Mouse (Mus musculus) heart, embryonic 11.5 days (tissue): ENCODE results near the gene Olfr705. TPM values are rescaled to one million over a fixed set of nuclear protein-coding genes. Genes with fewer than 3 reads are reported as not detected.

Experiments
- polyA plus RNA-seq: library from polyadenylated mRNA; unstranded; fragments of >200 nt; fragmentation: Nextera tagmentation; extraction: Ambion mirVana; gene quantifications from 2 replicates; pipeline ENCODE4 v1.2.1, GENCODE M21; 2014

Gene Olfr705
- polyA plus RNA-seq, 1 experiment from 2014 or later: not detected

Other genes with a start within 250 kb of the Olfr705 start
- not detected in 2 replicates for gene Olfr693, start 196.3 kb downstream of the Olfr705 start, polyA plus RNA-seq
- gene Olfr694, start 185.1 kb downstream of the Olfr705 start, polyA plus RNA-seq: not detected in 2 replicates
- gene Olfr695, start 160.5 kb downstream of the Olfr705 start, polyA plus RNA-seq: not detected in 2 replicates
- gene Olfr697, start 134.4 kb downstream of the Olfr705 start, polyA plus RNA-seq: not detected in 2 replicates
- gene Olfr698, start 121.5 kb downstream of the Olfr705 start, polyA plus RNA-seq: not detected in 2 replicates
- not detected in 2 replicates for gene Olfr699, start 83.7 kb downstream of the Olfr705 start, polyA plus RNA-seq
- gene Olfr700, start 68.1 kb downstream of the Olfr705 start, polyA plus RNA-seq: not detected in 2 replicates
- gene Olfr701, start 62.8 kb downstream of the Olfr705 start, polyA plus RNA-seq: not detected in 2 replicates
- gene Olfr702, start 43.0 kb downstream of the Olfr705 start, polyA plus RNA-seq: not detected in 2 replicates
- not detected in 2 replicates for gene Olfr703, start 33.5 kb downstream of the Olfr705 start, polyA plus RNA-seq
- not detected in 2 replicates for gene Olfr704, start 13.7 kb downstream of the Olfr705 start, polyA plus RNA-seq
- gene Olfr706, start 11.3 kb upstream of the Olfr705 start, polyA plus RNA-seq: not detected in 2 replicates
- gene Olfr707, start 24.4 kb upstream of the Olfr705 start, polyA plus RNA-seq: not detected in 2 replicates
- not detected in 2 replicates for gene Olfr1532-ps1, start 31.1 kb upstream of the Olfr705 start, polyA plus RNA-seq
- not detected in 2 replicates for gene Olfr709-ps1, start 55.3 kb upstream of the Olfr705 start, polyA plus RNA-seq
- not detected in 2 replicates for gene Olfr710, start 71.4 kb upstream of the Olfr705 start, polyA plus RNA-seq
- gene Olfr6, start 87.0 kb upstream of the Olfr705 start, polyA plus RNA-seq: not detected in 2 replicates
- not detected in 2 replicates for gene Olfr711, start 98.6 kb upstream of the Olfr705 start, polyA plus RNA-seq
- gene Olfr2, start 129.2 kb upstream of the Olfr705 start, polyA plus RNA-seq: not detected in 2 replicates
- gene Olfr713, start 154.3 kb upstream of the Olfr705 start, polyA plus RNA-seq: not detected in 2 replicates
- gene Olfr714, start 194.1 kb upstream of the Olfr705 start, polyA plus RNA-seq: not detected in 2 replicates
- not detected in 2 replicates for gene Olfr17, start 216.3 kb upstream of the Olfr705 start, polyA plus RNA-seq
- not detected in 2 replicates for gene Olfr715b, start 233.5 kb upstream of the Olfr705 start, polyA plus RNA-seq